Mouse (Mus musculus) embryonic facial prominence, embryonic 14.5 days (tissue): ENCODE measurements around the gene Klhdc2. TPM values are rescaled to one million over a fixed set of nuclear protein-coding genes. Genes with fewer than 3 reads are reported as not detected.

Experiments
- ATAC-seq: fragments of 200-750 bp; cut with Nextera tagmentation; 2 replicates; pipeline ENCODE4 v1.8.0; 2017; ENCODE audit warnings: low read depth, moderate number of reproducible peaks, moderate TSS enrichment
- DNase-seq: peaks from one replicate; pipeline ENCODE4 v3.0.0-alpha.2; 2015; ENCODE audit warnings: low spot score
- H3K27ac ChIP-seq: fragments of 300-500 bp; sonication (generic); replicated peaks from 2 replicates; pipeline ENCODE4 v1.5.1; 2014; ENCODE audit warnings: low read depth, mild to moderate bottlenecking, low read length, moderate library complexity
- H3K27me3 ChIP-seq: fragments of 300-500 bp; sonication (generic); replicated peaks from 2 replicates; pipeline ENCODE4 v1.6.1; 2014; ENCODE audit warnings: low read length; ENCODE audit not compliant: control insufficient read depth, insufficient read depth
- H3K36me3 ChIP-seq: fragments of 300-500 bp; sonication (generic); 2 replicates; pipeline ENCODE4 v1.6.1; 2014; ENCODE audit warnings: low read length, mixed read lengths; ENCODE audit not compliant: control insufficient read depth, insufficient read depth
- H3K4me1 ChIP-seq: fragments of 300-500 bp; sonication (generic); 2 replicates; pipeline ENCODE4 v1.6.1; 2014; ENCODE audit warnings: antibody characterized with exemption, low read length; ENCODE audit not compliant: control insufficient read depth, insufficient read depth
- H3K4me2 ChIP-seq: fragments of 300-500 bp; sonication (generic); 2 replicates; pipeline ENCODE4 v1.6.1; 2014; ENCODE audit warnings: low read depth, mild to moderate bottlenecking, low read length, moderate library complexity, mixed read lengths
- H3K4me3 ChIP-seq: fragments of 300-500 bp; sonication (generic); 2 replicates; pipeline ENCODE4 v1.5.1; 2014; ENCODE audit warnings: low read depth, mild to moderate bottlenecking, low read length
- H3K9ac ChIP-seq: fragments of 300-500 bp; sonication (generic); 2 replicates; pipeline ENCODE4 v1.6.1; 2014; ENCODE audit warnings: low read depth, mild to moderate bottlenecking, low read length, moderate library complexity, mixed read lengths
- H3K9me3 ChIP-seq: fragments of 300-500 bp; sonication (generic); 2 replicates; pipeline ENCODE4 v1.6.1; 2016; ENCODE audit warnings: low read length; ENCODE audit not compliant: control insufficient read depth
- WGBS: fragments of 180-500 bp; shearing (Covaris S2); extraction: QIAGEN DNeasy Blood & Tissue Kit; methylation state at CpG from one replicate; pipeline ENCODE4 v1.1.7; 2014; 5-methylcytosine and 5-hydroxymethylcytosine counted together
- polyA plus RNA-seq: library from polyadenylated mRNA; unstranded; fragments of >200 nt; fragmentation: Nextera tagmentation; extraction: Ambion mirVana; gene quantifications from 2 replicates; pipeline ENCODE4 v1.2.1, GENCODE M21; 2014

Gene Klhdc2
- polyA plus RNA-seq, 1 experiment from 2014 or later: 124 TPM

DNA sequence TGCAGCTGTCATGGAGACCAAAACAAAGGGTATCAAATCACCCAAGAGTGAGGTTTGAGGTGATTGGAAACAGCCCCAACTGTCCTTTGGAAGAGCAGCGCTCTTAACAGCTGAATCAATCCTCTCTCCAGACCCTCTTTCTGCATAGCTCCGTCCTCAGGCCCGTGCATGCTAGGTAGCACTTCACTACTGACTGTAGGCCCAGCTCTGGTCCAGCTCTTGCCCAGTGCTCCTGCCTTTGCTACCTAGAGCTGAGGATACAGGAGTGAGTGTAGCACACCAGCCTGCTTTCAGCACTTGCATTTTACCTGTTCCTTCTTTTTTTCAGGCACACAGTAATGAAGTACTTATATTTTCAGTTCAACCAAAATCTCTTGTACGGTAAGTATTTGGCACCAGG, 13.2 kb downstream of the Klhdc2 start:
- Histone ChIP-seq H3K9ac (no peak overlapping the region), H3K4me2 (no peak overlapping the region), H3K9me3 (no peaks in the 10 kb centered on the region), H3K4me1 (no peaks in the 10 kb centered on the region), H3K36me3 (peaks cover 93% of the 10 kb centered on the region), H3K27ac (no peak overlapping the region), H3K27me3 (no peaks in the 10 kb centered on the region), H3K4me3 (no peak overlapping the region)
- DNase-seq (no peak), ATAC-seq (no peak; the same call in 1 of the 2 replicates)
- WGBS: 75% methylated on average over 4 of the region's 4 CpGs

DNA sequence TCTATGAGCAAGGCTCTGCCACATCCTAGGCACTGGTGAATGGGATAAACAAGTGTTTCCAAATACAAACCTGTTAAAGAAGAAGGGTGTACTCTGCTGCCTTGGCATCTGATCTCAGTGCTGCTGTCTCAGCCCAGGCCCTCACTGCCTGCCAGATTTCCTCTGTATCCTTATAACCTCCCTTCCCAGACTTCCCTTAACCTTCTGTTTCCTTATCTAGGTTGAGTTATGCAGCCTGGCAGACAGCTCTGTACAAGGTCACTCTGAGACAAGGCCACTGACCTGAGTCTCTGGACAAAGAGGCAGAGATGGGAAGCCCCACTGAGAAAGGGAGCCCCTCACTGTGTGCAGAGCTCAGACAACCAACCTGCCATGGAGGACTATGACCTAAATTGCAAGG, 21.9 kb downstream of the Klhdc2 start:
- H3K36me3 ChIP-seq: peaks cover 86% of the 10 kb centered on the region
- no peaks in the 10 kb centered on the region for H3K27me3 ChIP-seq
- no peak overlapping the region for H3K4me2 ChIP-seq
- no peak overlapping the region for H3K4me3 ChIP-seq
- no peak overlapping the region for H3K9ac ChIP-seq
- ATAC-seq: no peak
- H3K4me1 ChIP-seq: no peaks in the 10 kb centered on the region
- no peak for DNase-seq
- no peak overlapping the region for H3K27ac ChIP-seq
- H3K9me3 ChIP-seq: no peaks in the 10 kb centered on the region

DNA sequence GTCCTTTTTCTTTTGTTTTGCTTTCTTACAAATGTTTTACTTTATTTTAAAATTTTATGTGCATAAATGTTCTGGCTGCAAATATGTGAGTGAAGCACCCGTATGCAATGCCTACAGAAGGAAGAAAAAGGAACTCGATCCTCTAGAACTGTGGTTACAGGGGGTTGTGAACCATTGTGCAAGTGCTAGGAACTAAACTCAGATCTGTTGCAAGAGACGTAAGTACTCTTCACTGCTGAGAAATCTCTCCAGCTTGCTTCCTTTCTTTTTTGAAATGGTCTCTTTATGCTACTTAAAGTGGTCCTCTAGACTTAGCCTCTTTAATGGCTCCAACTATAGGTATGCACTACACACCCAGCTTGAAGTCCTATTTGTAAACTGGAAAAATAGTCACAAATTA, 34.7 kb downstream of the Klhdc2 start:
- H3K36me3 ChIP-seq: peaks cover 92% of the 10 kb centered on the region
- H3K27me3 ChIP-seq: no peaks in the 10 kb centered on the region
- no peak overlapping the region for H3K9ac ChIP-seq
- WGBS: 91% methylated on average over 3 of the region's 3 CpGs
- no peak for ATAC-seq
- no peaks in the 10 kb centered on the region for H3K4me1 ChIP-seq
- no peaks in the 10 kb centered on the region for H3K9me3 ChIP-seq
- no peak overlapping the region for H3K27ac ChIP-seq
- H3K4me3 ChIP-seq: no peak overlapping the region
- H3K4me2 ChIP-seq: no peak overlapping the region
- DNase-seq: no peak

DNA sequence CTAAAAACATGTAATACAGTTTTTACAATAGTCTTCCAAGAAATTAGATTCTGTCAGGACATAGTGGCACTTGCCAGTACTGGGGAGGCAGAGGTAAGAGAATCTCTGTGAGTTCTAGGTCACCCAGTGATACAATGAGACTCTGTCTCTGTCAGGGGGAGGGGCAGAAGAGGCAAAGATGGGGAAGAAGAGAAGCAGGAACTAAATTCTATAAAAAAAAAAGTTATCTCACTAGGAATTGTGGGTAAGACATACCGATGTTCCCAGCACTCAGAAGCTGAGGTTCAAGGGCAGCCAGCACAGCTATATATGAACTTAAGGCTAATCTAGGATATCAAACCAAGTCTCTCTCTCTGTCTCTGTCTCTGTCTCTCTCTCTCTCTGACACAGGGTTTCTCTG, 35.7 kb downstream of the Klhdc2 start:
- no peak overlapping the region for H3K4me2 ChIP-seq
- 89% methylated on average over 1 of the region's 1 CpGs for WGBS
- no peaks in the 10 kb centered on the region for H3K4me1 ChIP-seq
- peaks cover 92% of the 10 kb centered on the region for H3K36me3 ChIP-seq
- H3K9ac ChIP-seq: no peak overlapping the region
- ATAC-seq (no peak), DNase-seq (no peak)
- no peaks in the 10 kb centered on the region for H3K9me3 ChIP-seq
- H3K27me3 ChIP-seq: no peaks in the 10 kb centered on the region
- H3K27ac ChIP-seq: no peak overlapping the region
- no peak overlapping the region for H3K4me3 ChIP-seq

DNA sequence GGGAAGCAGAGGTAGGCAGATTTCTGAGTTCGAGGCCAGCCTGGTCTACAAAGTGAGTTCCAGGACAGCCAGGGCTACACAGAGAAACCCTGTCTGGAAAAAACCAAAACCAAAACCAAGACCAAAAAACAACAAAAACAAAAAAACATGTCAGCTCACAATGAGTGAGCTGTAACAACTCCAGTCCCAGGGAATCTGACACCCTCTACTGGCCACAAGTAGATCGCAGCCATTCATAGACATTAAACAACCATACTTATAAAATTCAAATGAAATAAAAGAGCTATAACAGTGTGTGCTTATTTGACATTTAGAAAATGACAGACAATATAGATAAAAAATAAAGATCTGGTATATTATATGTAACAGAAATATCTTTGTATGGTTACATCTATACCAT, 37.1 kb downstream of the Klhdc2 start:
- Histone ChIP-seq H3K9me3 (no peaks in the 10 kb centered on the region), H3K27me3 (no peaks in the 10 kb centered on the region), H3K4me2 (no peak overlapping the region), H3K4me3 (no peak overlapping the region), H3K9ac (no peak overlapping the region), H3K4me1 (no peaks in the 10 kb centered on the region), H3K36me3 (peaks cover 92% of the 10 kb centered on the region), H3K27ac (no peak overlapping the region)
- DNase-seq (no peak), ATAC-seq (no peak)
- 79% methylated on average over 2 of the region's 2 CpGs for WGBS

DNA sequence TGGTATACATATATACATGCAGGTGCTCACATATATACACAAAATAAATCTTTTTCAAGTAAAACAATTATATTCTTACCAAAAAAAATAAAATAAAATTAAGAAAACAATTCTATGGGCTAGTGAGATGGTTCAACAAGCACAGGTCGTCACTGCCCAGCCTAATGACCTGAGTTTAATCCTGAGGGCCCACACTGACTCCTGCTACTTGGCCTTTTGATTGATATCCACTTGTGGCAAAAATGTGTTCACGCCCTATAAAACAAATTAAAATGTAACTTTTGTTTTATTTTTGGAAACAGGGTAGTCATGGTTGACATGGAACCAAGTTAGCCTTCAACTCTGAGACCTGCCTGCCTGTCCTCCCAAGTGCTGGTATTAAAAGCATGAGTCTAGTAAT, 53.4 kb downstream of the Klhdc2 start:
- Histone ChIP-seq H3K9me3 (no peaks in the 10 kb centered on the region), H3K27me3 (no peaks in the 10 kb centered on the region), H3K4me2 (no peak overlapping the region), H3K4me1 (no peaks in the 10 kb centered on the region), H3K4me3 (no peak overlapping the region), H3K27ac (no peak overlapping the region), H3K36me3 (peaks cover 90% of the 10 kb centered on the region), H3K9ac (no peak overlapping the region)
- no peak for DNase-seq
- ATAC-seq: no peak
- 88% methylated on average over 2 of the region's 2 CpGs for whole genome bisulfite sequencing

DNA sequence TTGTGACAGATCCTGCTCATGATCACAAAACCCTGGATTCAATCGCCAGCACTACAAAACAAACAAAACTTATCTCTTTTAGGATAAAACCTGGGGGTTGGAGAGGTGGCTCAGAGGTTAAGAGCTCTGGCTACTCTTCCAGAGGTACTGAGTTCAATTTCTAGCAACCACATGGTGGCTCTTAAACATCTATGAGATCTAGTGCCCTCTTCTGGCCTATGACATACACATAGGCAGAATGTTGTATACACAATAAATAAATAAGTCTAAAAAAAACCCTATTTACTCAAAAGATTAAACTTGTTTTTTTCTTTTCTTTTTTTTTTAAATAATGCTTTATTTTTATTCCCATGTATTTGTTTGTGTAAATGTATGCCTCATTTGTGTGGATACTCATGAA, 55.2 kb downstream of the Klhdc2 start:
- H3K4me2 ChIP-seq: no peak overlapping the region
- WGBS: 92% methylated on average over 1 of the region's 1 CpGs
- H3K27ac ChIP-seq: no peak overlapping the region
- DNase-seq: no peak
- H3K4me1 ChIP-seq: peaks cover 8% of the 10 kb centered on the region; the same call in 1 of the 2 replicates
- no peak for ATAC-seq
- H3K4me3 ChIP-seq: no peak overlapping the region
- no peaks in the 10 kb centered on the region for H3K9me3 ChIP-seq
- no peak overlapping the region for H3K9ac ChIP-seq
- H3K36me3 ChIP-seq: peaks cover 82% of the 10 kb centered on the region
- no peaks in the 10 kb centered on the region for H3K27me3 ChIP-seq

DNA sequence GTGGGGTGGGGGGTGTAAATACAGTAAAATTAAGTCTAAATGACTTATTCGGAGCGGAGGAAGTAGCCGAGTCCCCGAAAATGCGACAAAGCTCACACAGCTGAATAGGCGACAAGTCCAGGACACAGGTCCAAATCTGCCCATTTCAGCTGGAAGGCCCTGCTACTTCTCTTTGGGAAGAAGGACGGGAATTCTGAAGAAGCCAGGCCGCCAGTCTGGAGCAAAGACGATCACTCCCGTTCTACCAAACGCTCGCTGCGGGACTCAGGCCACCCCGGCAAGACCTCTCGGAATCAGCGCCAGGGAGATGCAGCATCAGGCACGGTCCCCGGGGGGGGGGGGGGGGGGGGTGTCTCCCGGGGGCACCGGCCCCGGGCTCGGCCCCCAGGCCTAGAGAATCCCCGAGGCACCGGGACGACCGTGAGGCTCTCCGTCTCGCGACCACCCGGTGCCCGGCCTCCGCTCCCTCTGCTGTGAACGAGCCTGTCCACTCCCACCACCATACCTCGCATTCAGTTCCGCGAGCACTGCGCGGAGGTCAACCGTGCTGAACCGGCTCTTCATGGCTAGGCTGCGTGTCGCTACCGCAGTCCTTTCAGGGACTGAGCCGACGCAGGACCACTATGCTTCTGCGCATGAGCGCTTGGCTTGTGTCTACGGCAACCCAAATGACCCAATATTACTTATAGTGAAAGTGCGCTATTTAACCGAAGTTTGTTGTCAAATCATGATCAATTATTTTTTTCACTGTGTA, 60.2 kb downstream of the Klhdc2 start, which contains the start of gene Nemf:
Nemf (minus strand) TSS at position 620 of the 754 bp plus-strand sequence.
- peak; percentile 95 for DNase-seq
- peak within 1 kb of the TSS; percentile 84 for H3K4me3 ChIP-seq
- H3K9ac ChIP-seq: peak within 1 kb of the TSS; percentile 95
- peak; percentile 54 for ATAC-seq
- under 1% methylated on average over 26 of the region's 50 CpGs for WGBS
- peak within 1 kb of the TSS; percentile 77 for H3K27ac ChIP-seq
- peaks cover 8% of the 10 kb centered on the region for H3K4me1 ChIP-seq
- H3K36me3 ChIP-seq: peaks cover 37% of the 10 kb centered on the region
- H3K9me3 ChIP-seq: no peaks in the 10 kb centered on the region
- peak within 1 kb of the TSS; percentile 60 for H3K4me2 ChIP-seq
- H3K27me3 ChIP-seq: no peaks in the 10 kb centered on the region

DNA sequence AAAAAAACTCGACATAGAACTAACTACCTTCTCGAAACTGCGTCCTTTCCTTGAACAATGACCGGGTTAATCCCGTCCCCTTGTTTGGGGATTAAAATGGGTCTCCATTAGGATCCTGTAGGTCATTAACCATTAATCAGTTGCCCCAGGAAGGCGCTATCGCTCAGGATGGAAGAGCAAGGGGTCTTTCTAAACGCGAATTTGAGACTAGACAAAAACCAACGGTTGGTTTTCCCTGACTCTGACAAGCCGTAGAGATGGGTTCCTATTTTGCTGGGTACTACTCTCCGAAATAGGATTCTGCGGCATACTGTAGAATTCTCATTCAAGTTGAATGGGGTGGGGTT, 60.8 kb downstream of the Klhdc2 start:
- ATAC-seq (no peak), DNase-seq (no peak)
- no peaks in the 10 kb centered on the region for H3K9me3 ChIP-seq
- H3K36me3 ChIP-seq: peaks cover 32% of the 10 kb centered on the region
- peak overlapping the region; percentile 60 for H3K4me2 ChIP-seq
- no peaks in the 10 kb centered on the region for H3K27me3 ChIP-seq
- H3K9ac ChIP-seq: peak overlapping the region; percentile 95
- WGBS: 7% methylated on average over 13 of the region's 13 CpGs
- H3K27ac ChIP-seq: peak overlapping the region; percentile 77; the same call in 1 of the 2 replicates
- H3K4me3 ChIP-seq: peak overlapping the region; percentile 84
- H3K4me1 ChIP-seq: peaks cover 10% of the 10 kb centered on the region
